Mouse (Mus musculus): ENCODE results near the gene Arl4c.

Arl4c gene

GRCm38 (mm10) chr1:88700961-88701861 lies 810 bp downstream of the Arl4c start:
- no peak for DNase-seq (ENCODE audit: low read depth, low spot score)

- DNase-seq (ENCODE audit: low read depth, low spot score): no peak
Measured at GRCm38 (mm10) chr1:88699856-88700791, 1.9 kb downstream of the Arl4c start.

GRCm38 (mm10) chr1:88699401-88699800 lies 2.6 kb downstream of the Arl4c start:
- no peak for DNase-seq (ENCODE audit: low read depth, low spot score)

- no peak for DNase-seq (ENCODE audit: low read depth, low spot score)
Measured at GRCm38 (mm10) chr1:88698926-88699325, 3.1 kb downstream of the Arl4c start.

- DNase-seq (ENCODE audit: low read depth, low spot score): no peak
Measured at GRCm38 (mm10) chr1:88698131-88698530, 3.9 kb downstream of the Arl4c start.

- no peak for DNase-seq (ENCODE audit: low read depth, low spot score)
Measured at GRCm38 (mm10) chr1:88696408-88696807, 5.6 kb downstream of the Arl4c start.

GRCm38 (mm10) chr1:88694353-88694752 lies 7.7 kb downstream of the Arl4c start:
- no peak for DNase-seq (ENCODE audit: low read depth, low spot score)

GRCm38 (mm10) chr1:88692293-88692827 lies 9.7 kb downstream of the Arl4c start:
- DNase-seq (ENCODE audit: low read depth, low spot score): no peak

- DNase-seq (ENCODE audit: low read depth, low spot score): no peak
Measured at GRCm38 (mm10) chr1:88690601-88691000, 11.4 kb downstream of the Arl4c start.

- DNase-seq (ENCODE audit: low read depth, low spot score): no peak
Measured at GRCm38 (mm10) chr1:88684765-88685164, 17.3 kb downstream of the Arl4c start.

- no peak for DNase-seq (ENCODE audit: low read depth, low spot score)
Measured at GRCm38 (mm10) chr1:88681596-88681995, 20.4 kb downstream of the Arl4c start.

GRCm38 (mm10) chr1:88680804-88681203 lies 21.2 kb downstream of the Arl4c start:
- no peak for DNase-seq (ENCODE audit: low read depth, low spot score)

GRCm38 (mm10) chr1:88678231-88678739 lies 23.7 kb downstream of the Arl4c start:
- DNase-seq (ENCODE audit: low read depth, low spot score): no peak

GRCm38 (mm10) chr1:88670807-88671206 lies 31.2 kb downstream of the Arl4c start:
- DNase-seq (ENCODE audit: low read depth, low spot score): no peak

GRCm38 (mm10) chr1:88668846-88669810 lies 32.9 kb downstream of the Arl4c start:
- no peak for DNase-seq (ENCODE audit: low read depth, low spot score)

GRCm38 (mm10) chr1:88668353-88668752 lies 33.7 kb downstream of the Arl4c start:
- DNase-seq (ENCODE audit: low read depth, low spot score): no peak

- no peak for DNase-seq (ENCODE audit: low read depth, low spot score)
Measured at GRCm38 (mm10) chr1:88664623-88665022, 37.4 kb downstream of the Arl4c start.

- no peak for DNase-seq (ENCODE audit: low read depth, low spot score)
Measured at GRCm38 (mm10) chr1:88662736-88663135, 39.3 kb downstream of the Arl4c start.

GRCm38 (mm10) chr1:88661209-88661608 lies 40.8 kb downstream of the Arl4c start:
- no peak for DNase-seq (ENCODE audit: low read depth, low spot score)

GRCm38 (mm10) chr1:88658290-88658857 lies 43.6 kb downstream of the Arl4c start:
- no peak for DNase-seq (ENCODE audit: low read depth, low spot score)

All from WW6 (cell line).